Comparison of ENCODE assay signal across 8 mouse cellular contexts in genomic region chr3:152308485-152309249, GRCm38 (mm10). TPM values are rescaled to one million over a fixed set of nuclear protein-coding genes. Genes with fewer than 3 reads are reported as not detected.
DNase-seq lines count a peak whose midpoint lies in the region; ATAC-seq and TF ChIP-seq lines count a peak whose summit lies in the region.

No protein-coding gene starts in this region.

- H3K4me2 ChIP-seq in kidney, embryonic 14.5 days (replicated peaks; ENCODE audit: low read depth, low read length), result no peak overlapping the region
- H3K4me2 ChIP-seq in embryonic facial prominence, embryonic 15.5 days (replicated peaks), result no peak overlapping the region
- H3K4me2 ChIP-seq in myocyte (ENCODE audit: low read depth), result peak overlapping the region; percentile 67

- H3K4me3 ChIP-seq in kidney, embryonic 14.5 days (ENCODE audit: low read length), result no peak overlapping the region
- no peak overlapping the region for H3K4me3 ChIP-seq in kidney, adult 2 months (ENCODE audit: insufficient read depth, low read depth, low read length)
- no peak overlapping the region for H3K4me3 ChIP-seq in embryonic facial prominence, embryonic 15.5 days (replicated peaks)
- H3K4me3 ChIP-seq in myocyte, result no peak overlapping the region

- no peak overlapping the region; the same call in 1 of the 2 replicates for H3K9ac ChIP-seq in kidney, embryonic 14.5 days (ENCODE audit: low read depth, low read length)
- no peak overlapping the region for H3K9ac ChIP-seq in embryonic facial prominence, embryonic 15.5 days

- WGBS in kidney, embryonic 14.5 days, result 38% methylated on average over 10 of the region's 10 CpGs
- 57% methylated on average over 10 of the region's 10 CpGs for WGBS in kidney, adult 2 months
- WGBS in embryonic facial prominence, embryonic 15.5 days, result 43% methylated on average over 10 of the region's 10 CpGs
- 12% methylated on average over 10 of the region's 10 CpGs for WGBS in large intestine, adult 2 months

- no peaks in the 10 kb centered on the region for H3K9me3 ChIP-seq in kidney, embryonic 14.5 days (ENCODE audit: control insufficient read depth, low read length)
- no peaks in the 10 kb centered on the region for H3K9me3 ChIP-seq in embryonic facial prominence, embryonic 15.5 days (replicated peaks)

- no peaks in the 10 kb centered on the region for H3K27me3 ChIP-seq in kidney, embryonic 14.5 days (ENCODE audit: control insufficient read depth, insufficient read depth, low read length)
- H3K27me3 ChIP-seq in kidney, adult 2 months (replicated peaks; ENCODE audit: control insufficient read depth, insufficient read depth, low read length), result no peaks in the 10 kb centered on the region
- no peaks in the 10 kb centered on the region for H3K27me3 ChIP-seq in embryonic facial prominence, embryonic 15.5 days
- no peaks in the 10 kb centered on the region for H3K27me3 ChIP-seq in myocyte (ENCODE audit: control insufficient read depth, insufficient read depth, insufficient read length)

- H3K4me1 ChIP-seq in kidney, embryonic 14.5 days (ENCODE audit: control insufficient read depth, insufficient read depth, low read length), result no peaks in the 10 kb centered on the region
- peaks cover 2% of the 10 kb centered on the region; the same call in 1 of the 2 replicates for H3K4me1 ChIP-seq in kidney, adult 2 months (ENCODE audit: control insufficient read depth, insufficient read depth, low read length)
- H3K4me1 ChIP-seq in embryonic facial prominence, embryonic 15.5 days, result peaks cover 16% of the 10 kb centered on the region; the same call in 1 of the 2 replicates

- peak overlapping the region; percentile 53; the same call in 1 of the 2 replicates for H3K27ac ChIP-seq in kidney, embryonic 14.5 days (ENCODE audit: low read depth, low read length)
- no peak overlapping the region for H3K27ac ChIP-seq in kidney, adult 2 months (ENCODE audit: insufficient read depth, low read depth, low read length)
- H3K27ac ChIP-seq in embryonic facial prominence, embryonic 15.5 days (replicated peaks), result peak overlapping the region; percentile 73

- DNase-seq in kidney, adult 2 months, result no peak
- DNase-seq in large intestine, adult 2 months (ENCODE audit: low read depth, low spot score), result peak; percentile 85
- DNase-seq in left cerebral cortex, adult 18-20 months (ENCODE audit: low spot score in 2 of 2), result no peak
- no peak for DNase-seq in cerebellum, adult 18-20 months
- DNase-seq in layer of hippocampus, adult 18-20 months (ENCODE audit: low spot score in 2 of 2), result no peak

- TF ChIP-seq POLR2A in kidney, adult 2 months (IDR thresholded peaks at IDR 0.05; ENCODE audit: low read depth, low read length), result no peak
- no peak for TF ChIP-seq POLR2A in myocyte (IDR thresholded peaks at IDR 0.05; ENCODE audit: insufficient read length, low read depth)

- no peak overlapping the region for H3ac ChIP-seq in myocyte (ENCODE audit: control insufficient read depth, insufficient read length)

- H3K79me2 ChIP-seq in myocyte (ENCODE audit: control insufficient read depth, insufficient read depth), result no peaks in the 10 kb centered on the region

- TF ChIP-seq CTCF in kidney, adult 2 months (conservative IDR thresholded peaks at IDR 0.05; ENCODE audit: insufficient read depth, insufficient read length, low read depth, low read length), result no peak

- peak; percentile 84 for ATAC-seq in kidney, embryonic 14.5 days (ENCODE audit: low FRiP score, low TSS enrichment)
- ATAC-seq in embryonic facial prominence, embryonic 15.5 days (ENCODE audit: insufficient number of reproducible peaks, low FRiP score, low TSS enrichment, low read depth), result peak; percentile 74; the same call in 1 of the 2 replicates

- peaks cover 7% of the 10 kb centered on the region; the same call in 1 of the 2 replicates for H3K36me3 ChIP-seq in kidney, embryonic 14.5 days (ENCODE audit: control insufficient read depth, insufficient read depth, low read length)
- H3K36me3 ChIP-seq in kidney, adult 2 months (ENCODE audit: control insufficient read depth, insufficient read depth, low read length), result no peaks in the 10 kb centered on the region
- H3K36me3 ChIP-seq in embryonic facial prominence, embryonic 15.5 days, result peaks cover 15% of the 10 kb centered on the region; the same call in 1 of the 2 replicates
- H3K36me3 ChIP-seq in myocyte (ENCODE audit: control insufficient read depth, insufficient read depth), result no peaks in the 10 kb centered on the region

TF ChIP-seq in myocyte, 11 proteins besides CTCF, POLR2A, EP300 and RAD21:
- no peak for TF ChIP-seq MYOG (IDR thresholded peaks at IDR 0.05; ENCODE audit: control insufficient read depth in 1 of 3, insufficient read depth in 1 of 3, insufficient read length in 2 of 3, low read depth in 2 of 3)
- no peak for TF ChIP-seq MYOD1 (IDR thresholded peaks at IDR 0.05; ENCODE audit: control insufficient read depth in 1 of 3, insufficient read length in 2 of 3, low read depth in 2 of 3)
- TF ChIP-seq POLR2AphosphoS2 (IDR thresholded peaks at IDR 0.05; ENCODE audit: insufficient read length, low read depth), result no peak
- TF ChIP-seq CEBPB (IDR thresholded peaks at IDR 0.05; ENCODE audit: insufficient read depth, poor library complexity, severe bottlenecking), result no peak
- no peak for TF ChIP-seq USF1 (IDR thresholded peaks at IDR 0.05; ENCODE audit: low read depth)
- TF ChIP-seq MAX (IDR thresholded peaks at IDR 0.05; ENCODE audit: low read depth), result no peak
- no peak for TF ChIP-seq TCF12 (IDR thresholded peaks at IDR 0.05; ENCODE audit: insufficient read depth, poor library complexity, severe bottlenecking)
- TF ChIP-seq SRF (IDR thresholded peaks at IDR 0.05; ENCODE audit: control insufficient read depth, insufficient read length, low read depth), result no peak

RNA-seq across cellular contexts. Expression of gene Miga1, which starts 31.5 kb away (rescaled TPM):
- 14.0 and 23.7 TPM in 2 replicates for polyA plus RNA-seq in kidney, embryonic 14.5 days (2014; fragmentation: Nextera tagmentation; extraction: Ambion mirVana)
- polyA plus RNA-seq in kidney, adult 2 months (2012; rRNA removed), result 10.1 and 10.6 TPM in 2 replicates
- 15.8 and 17.1 TPM in 2 replicates for polyA plus RNA-seq in embryonic facial prominence, embryonic 15.5 days (2015; fragmentation: Nextera tagmentation; extraction: Ambion mirVana)
- 4.3 and 6.0 TPM in 2 replicates for polyA plus RNA-seq in large intestine, adult 2 months (2012; rRNA removed)
- 0.26 TPM for polyA plus RNA-seq in myocyte (2012; fragmentation: generic; extraction: Trizol)
- 10 to 100 TPM; 81.7 to 87.4 TPM for total RNA-seq in left cerebral cortex, adult 18-20 months (2021)
- 10 to 100 TPM; 73.9 to 74.1 TPM for total RNA-seq in layer of hippocampus, adult 18-20 months (2021)

RNA-seq across cellular contexts. Expression of gene Usp33, which starts 37.6 kb away (rescaled TPM):
- polyA plus RNA-seq in kidney, embryonic 14.5 days (2014; fragmentation: Nextera tagmentation; extraction: Ambion mirVana), result 18.8 and 44.4 TPM in 2 replicates
- 21.0 and 23.7 TPM in 2 replicates for polyA plus RNA-seq in kidney, adult 2 months (2012; rRNA removed)
- 41.6 and 44.5 TPM in 2 replicates for polyA plus RNA-seq in embryonic facial prominence, embryonic 15.5 days (2015; fragmentation: Nextera tagmentation; extraction: Ambion mirVana)
- polyA plus RNA-seq in large intestine, adult 2 months (2012; rRNA removed), result 12.3 and 24.2 TPM in 2 replicates
- 7.9 TPM for polyA plus RNA-seq in myocyte (2012; fragmentation: generic; extraction: Trizol)
- 100 to 1,000 TPM; 130 to 137 TPM for total RNA-seq in left cerebral cortex, adult 18-20 months (2021)
- total RNA-seq in layer of hippocampus, adult 18-20 months (2021), result 100 to 1,000 TPM; 118 to 120 TPM

RNA-seq across cellular contexts. Expression of gene Nexn, which starts 42.5 kb away (rescaled TPM):
- 5.1 and 6.3 TPM in 2 replicates for polyA plus RNA-seq in kidney, embryonic 14.5 days (2014; fragmentation: Nextera tagmentation; extraction: Ambion mirVana)
- polyA plus RNA-seq in kidney, adult 2 months (2012; rRNA removed), result 0.11 and 0.38 TPM in 2 replicates
- polyA plus RNA-seq in embryonic facial prominence, embryonic 15.5 days (2015; fragmentation: Nextera tagmentation; extraction: Ambion mirVana), result 23.5 and 27.2 TPM in 2 replicates
- polyA plus RNA-seq in large intestine, adult 2 months (2012; rRNA removed), result 0.18 and 0.40 TPM in 2 replicates
- 24.9 TPM for polyA plus RNA-seq in myocyte (2012; fragmentation: generic; extraction: Trizol)
- 1 to 10 TPM; 2.1 to 3.7 TPM for total RNA-seq in left cerebral cortex, adult 18-20 months (2021)
- 1 to 10 TPM; 1.3 to 1.7 TPM for total RNA-seq in layer of hippocampus, adult 18-20 months (2021)
